In genomic region chr16:11174671-11175081, GRCm38 (mm10) we compare ENCODE assay signal across 8 mouse cellular contexts. TPM values are rescaled to one million over a fixed set of nuclear protein-coding genes. Genes with fewer than 3 reads are reported as not detected.
A peak's percentile ranks its signal among the peaks of the same experiment; 100 is the strongest.
DNase-seq lines count a peak whose midpoint lies in the region; ATAC-seq lines count a peak whose summit lies in the region.

No protein-coding gene starts in this region.

- peak; percentile 28 for DNase-seq in cerebellum, adult 11 months
- no peak for DNase-seq in cerebellum, adult 11-12 months
- DNase-seq in embryo, embryonic 10 days (ENCODE audit: low spot score), result peak; percentile 70
- DNase-seq in gastrocnemius, postnatal 10 days, result peak; percentile 41
- peak; percentile 19 to 24 for DNase-seq in left cerebral cortex, adult 8-10 months (ENCODE audit: low spot score in 2 of 2)
- DNase-seq in right cerebral cortex, adult 2 months (ENCODE audit: low spot score in 2 of 2), result peak; percentile 55 to 60

- peak; percentile 14 for ATAC-seq in inflammation-experienced regulatory T-cells, adult 6 months
- peak; percentile 34 for ATAC-seq in megakaryocyte, adult 5-6 weeks (ENCODE audit: poor library complexity, severe bottlenecking)

RNA-seq across cellular contexts. Expression of gene Zc3h7a, which starts 1.5 kb away (rescaled TPM):
- total RNA-seq in gastrocnemius, postnatal 10 days (2021), result 10 to 100 TPM; 26.9 to 45.7 TPM
- polyA plus RNA-seq in inflammation-experienced regulatory T-cells, adult 6 months (2017; shearing (Covaris generic)), result 100 to 1,000 TPM; 244 to 341 (median 268) TPM
- total RNA-seq in left cerebral cortex, adult 8-10 months (2022), result 10 to 100 TPM; 51.9 to 75.8 (median 64.6) TPM
- total RNA-seq in megakaryocyte, adult 5-6 weeks (2015), result 161 and 183 TPM in 2 replicates
- 221 and 259 TPM in 2 replicates for total RNA-seq in megakaryocyte, adult 5-6 weeks (2017)

RNA-seq across cellular contexts. Expression of gene Rsl1d1, which starts 28.5 kb away (rescaled TPM):
- total RNA-seq in gastrocnemius, postnatal 10 days (2021), result 10 to 100 TPM; 64.1 to 66.7 TPM
- polyA plus RNA-seq in inflammation-experienced regulatory T-cells, adult 6 months (2017; shearing (Covaris generic)), result 100 to 1,000 TPM; 169 to 217 (median 194) TPM
- 10 to 100 TPM; 49.5 to 53.6 (median 51.3) TPM for total RNA-seq in left cerebral cortex, adult 8-10 months (2022)
- 69.4 and 88.2 TPM in 2 replicates for total RNA-seq in megakaryocyte, adult 5-6 weeks (2015)
- total RNA-seq in megakaryocyte, adult 5-6 weeks (2017), result 74.8 and 86.5 TPM in 2 replicates

RNA-seq across cellular contexts. Expression of gene Txndc11, which starts 40.2 kb away (rescaled TPM):
- total RNA-seq in gastrocnemius, postnatal 10 days (2021), result 10 to 100 TPM in 1 of 2 experiments, 1 to 10 TPM in 1; 9.3 to 14.1 TPM
- 10 to 100 TPM in 1 of 3 experiments, 1 to 10 TPM in 2; 6.2 to 12.3 (median 9.7) TPM for polyA plus RNA-seq in inflammation-experienced regulatory T-cells, adult 6 months (2017; shearing (Covaris generic))
- 10 to 100 TPM; 29.1 to 31.7 (median 30.0) TPM for total RNA-seq in left cerebral cortex, adult 8-10 months (2022)
- total RNA-seq in megakaryocyte, adult 5-6 weeks (2015), result 29.0 and 30.3 TPM in 2 replicates
- total RNA-seq in megakaryocyte, adult 5-6 weeks (2017), result 19.3 and 22.9 TPM in 2 replicates
